Mouse (Mus musculus): ENCODE measurements at regions not wholly inside any gene's neighbourhood (a gene's known extent, or its start where the extent isn't known, plus 50 kb on each side); places are given as distances from the start of the nearest gene placed in this dataset.
A peak's percentile ranks its signal among the peaks of the same experiment; 100 is the strongest.

DNA sequence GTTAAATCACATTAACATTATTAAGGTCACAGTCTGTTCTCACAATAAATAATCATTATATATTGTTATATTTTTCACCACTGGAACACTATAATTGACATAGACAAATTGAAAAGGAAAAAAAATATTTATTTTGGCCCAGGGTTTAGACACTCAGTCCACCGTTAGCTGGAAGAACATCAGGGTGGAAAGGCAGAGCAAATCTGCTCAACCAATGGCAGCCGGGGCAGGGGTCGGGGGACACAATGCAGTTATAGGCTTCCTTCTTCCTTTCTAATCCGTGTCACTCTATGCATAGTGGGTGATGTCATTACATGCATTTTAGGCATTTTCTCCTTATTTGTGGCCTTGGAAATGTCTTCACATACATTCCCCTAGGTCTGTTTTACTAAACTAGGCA is 552.8 kb upstream of the Tenm3 start:
- DNase-seq = no peak

DNA sequence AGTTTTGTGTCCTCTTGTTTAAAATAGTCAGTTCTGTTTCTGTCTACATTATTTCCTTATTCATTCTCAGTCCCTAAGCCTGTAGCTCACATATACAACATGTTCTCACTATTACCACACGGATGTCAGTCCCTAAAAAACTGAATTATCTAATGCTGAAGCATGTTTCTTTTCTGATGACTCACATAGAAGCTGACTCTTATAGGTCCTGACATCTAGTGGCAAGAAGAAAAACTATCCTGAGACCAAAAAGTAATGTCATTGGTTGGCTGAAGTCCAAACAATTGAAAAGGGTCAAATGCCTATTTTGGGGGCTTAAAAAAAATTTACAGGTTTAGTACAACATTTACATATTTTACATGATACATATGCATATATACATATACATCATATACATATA is 551.3 kb upstream of the Tenm3 start:
- no peak for DNase-seq

DNA sequence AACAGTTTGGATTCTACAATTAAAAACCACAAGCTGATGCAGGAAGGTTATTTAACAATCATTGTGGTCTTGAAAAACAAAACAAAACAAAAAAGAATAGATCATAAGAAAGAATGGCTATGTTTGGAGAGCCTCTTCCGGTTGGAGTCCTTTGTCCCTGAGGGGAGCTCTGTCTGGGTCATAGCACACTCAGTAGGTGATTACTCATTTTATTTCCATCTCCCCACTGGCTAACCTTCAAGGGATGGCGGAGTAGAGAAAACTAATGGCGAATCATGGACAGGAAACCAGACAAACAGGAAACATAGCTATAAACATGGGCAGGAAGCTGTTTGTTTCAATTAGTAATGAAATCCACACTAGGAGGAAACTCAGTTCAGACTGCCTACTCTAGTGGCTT is 545.8 kb upstream of the Tenm3 start:
- no peak for DNase-seq

DNA sequence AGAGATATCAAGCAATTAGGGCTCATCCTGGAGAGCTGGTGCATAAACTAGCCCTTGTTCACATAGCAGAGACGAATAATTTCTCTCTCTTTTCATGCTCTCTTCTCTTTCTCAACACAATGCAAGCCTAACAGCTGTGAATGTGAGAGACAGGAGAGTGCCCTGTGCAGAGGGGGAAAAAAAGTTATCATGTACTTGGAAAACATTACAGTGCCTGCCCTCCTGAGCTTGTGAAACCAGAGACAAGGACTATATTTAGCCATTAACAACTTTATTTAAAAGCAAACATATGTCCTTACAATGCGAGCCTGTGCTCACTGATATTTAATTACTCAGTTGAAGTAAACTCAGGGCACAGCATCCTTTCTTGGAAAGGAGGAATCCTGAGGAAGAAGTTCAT is 543.8 kb upstream of the Tenm3 start:
- no peak for DNase-seq

DNA sequence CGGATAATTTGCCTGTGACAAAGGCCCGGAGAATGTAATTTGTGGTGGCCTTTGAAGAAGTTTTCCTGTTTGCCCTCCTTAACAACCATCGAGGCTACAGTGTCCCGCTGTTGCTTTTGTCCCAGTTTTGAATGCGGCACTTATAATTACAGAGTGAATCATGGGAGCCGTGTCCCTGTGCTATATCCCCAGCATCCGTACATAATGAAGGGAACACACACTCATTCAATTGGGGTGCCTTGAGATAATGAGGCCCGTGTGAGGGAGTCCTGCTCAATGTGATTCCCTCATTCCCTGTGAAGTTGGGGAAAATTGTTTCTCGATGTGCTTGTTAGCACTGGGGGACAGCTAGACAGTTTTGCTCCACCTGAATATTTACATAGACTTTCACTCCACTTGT is 528.9 kb upstream of the Tenm3 start:
- DNase-seq = no peak

DNA sequence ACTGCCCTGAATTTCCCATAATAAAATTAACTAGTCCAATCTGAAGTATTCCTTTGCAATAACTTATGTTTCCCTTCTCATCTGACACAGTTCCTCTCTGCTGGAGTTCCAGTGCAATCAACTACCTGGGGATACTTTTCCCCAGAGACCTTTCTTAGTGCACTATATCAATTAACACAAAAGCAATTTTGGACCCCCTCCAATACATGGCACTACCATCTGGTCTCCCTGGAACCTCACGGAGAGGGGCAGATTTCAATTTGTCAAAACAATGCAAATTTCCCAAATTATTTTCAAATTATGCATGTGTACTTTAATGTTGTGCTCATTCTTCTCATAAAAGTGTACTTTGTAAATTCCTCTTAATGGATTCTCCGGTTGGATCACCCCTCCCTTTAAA is 518.9 kb upstream of the Tenm3 start:
- DNase-seq = no peak

DNA sequence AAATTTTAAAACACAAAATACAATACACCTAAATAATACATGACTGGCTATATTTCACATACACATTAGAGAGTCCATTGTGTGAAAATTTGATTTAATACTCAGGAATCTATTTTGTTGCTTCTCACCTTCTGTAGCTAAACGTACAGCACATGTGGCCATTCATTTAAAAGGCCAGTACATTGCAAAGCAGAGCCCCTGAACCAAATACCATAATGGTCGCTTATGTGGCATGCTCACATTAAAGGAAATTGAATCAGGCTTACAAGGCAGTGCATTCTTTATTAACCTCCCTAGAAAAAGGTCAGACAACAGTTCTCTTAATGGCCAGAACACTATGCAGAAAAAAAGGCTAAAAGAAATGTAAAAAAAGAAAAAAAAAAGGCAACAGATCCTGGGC is 517.7 kb upstream of the Tenm3 start:
- DNase-seq = no peak

DNA sequence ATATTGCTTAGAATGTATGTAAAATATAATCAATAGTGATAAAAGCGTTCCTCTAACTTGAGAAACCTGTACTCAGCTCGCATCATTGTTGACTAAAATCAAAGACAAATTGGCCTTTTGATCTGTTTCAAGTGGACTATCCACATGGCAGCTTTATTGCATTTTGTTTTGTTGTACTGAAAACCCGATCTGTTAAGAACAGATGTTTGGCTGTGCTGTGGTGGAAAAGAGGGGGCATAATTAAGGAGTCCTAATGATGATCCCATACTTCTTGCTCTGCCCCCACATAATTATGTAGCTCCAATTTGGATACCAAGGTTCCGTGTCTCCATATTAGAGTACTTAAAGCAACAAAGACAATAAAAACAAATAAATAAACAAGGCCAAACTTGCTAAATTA is 516.4 kb upstream of the Tenm3 start:
- DNase-seq = no peak

DNA sequence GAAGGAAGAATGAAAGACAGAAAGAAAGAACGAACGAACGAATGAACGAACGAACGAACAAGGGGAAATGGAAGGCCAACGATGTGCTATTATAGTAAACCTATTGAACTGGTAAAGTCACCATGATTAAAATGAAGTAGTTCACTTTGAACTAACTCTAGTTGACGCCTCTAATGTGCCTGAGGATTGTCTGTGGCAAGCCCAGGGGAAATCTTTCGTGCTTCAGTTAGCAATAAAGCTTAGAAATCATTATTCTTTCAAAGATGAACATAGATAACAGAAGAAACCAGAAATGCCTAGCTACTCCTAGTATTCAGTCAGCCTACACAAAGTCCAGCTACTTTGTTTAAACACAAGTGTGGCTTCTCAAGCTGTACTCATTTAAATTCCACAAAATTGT is 515.9 kb upstream of the Tenm3 start:
- no peak for DNase-seq

DNA sequence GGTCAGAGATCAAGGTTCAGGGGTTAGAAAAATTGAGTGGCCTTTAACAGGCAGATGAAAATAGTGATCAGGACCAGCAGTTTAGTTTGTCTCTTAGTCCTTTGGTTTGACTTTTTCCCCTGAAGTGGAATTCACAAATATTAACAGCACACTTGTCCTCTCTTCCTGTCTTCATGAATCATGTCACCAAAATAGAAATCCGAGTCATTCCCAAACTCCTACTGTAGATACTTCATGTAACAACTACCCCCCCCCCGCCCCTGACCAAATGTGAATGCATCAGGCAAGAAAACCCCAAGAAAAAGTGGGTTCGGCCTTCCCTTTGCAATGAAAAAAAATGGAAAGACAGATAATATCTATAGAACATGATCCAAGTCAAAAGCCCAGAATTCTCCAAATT is 504.9 kb upstream of the Tenm3 start:
- DNase-seq = no peak

DNA sequence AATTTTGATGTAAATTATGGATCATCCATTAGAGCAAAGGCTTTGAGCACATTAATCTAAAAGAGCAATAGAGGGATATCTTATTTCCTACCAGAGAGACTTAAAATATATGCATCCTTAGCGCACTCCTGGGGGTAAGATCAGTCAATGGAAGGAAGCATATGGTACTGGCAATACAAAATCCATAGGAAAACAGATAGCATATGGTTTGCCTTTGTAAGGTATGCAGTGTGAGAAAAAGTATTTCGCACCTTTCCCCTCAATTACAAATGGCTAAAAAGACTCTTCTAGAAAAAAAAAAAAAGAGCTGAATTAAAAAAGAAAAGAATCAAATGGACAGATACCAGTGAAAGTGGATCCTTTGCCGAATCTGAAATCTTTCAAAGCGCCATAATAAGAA is 495.0 kb upstream of the Tenm3 start:
- no peak for DNase-seq

DNA sequence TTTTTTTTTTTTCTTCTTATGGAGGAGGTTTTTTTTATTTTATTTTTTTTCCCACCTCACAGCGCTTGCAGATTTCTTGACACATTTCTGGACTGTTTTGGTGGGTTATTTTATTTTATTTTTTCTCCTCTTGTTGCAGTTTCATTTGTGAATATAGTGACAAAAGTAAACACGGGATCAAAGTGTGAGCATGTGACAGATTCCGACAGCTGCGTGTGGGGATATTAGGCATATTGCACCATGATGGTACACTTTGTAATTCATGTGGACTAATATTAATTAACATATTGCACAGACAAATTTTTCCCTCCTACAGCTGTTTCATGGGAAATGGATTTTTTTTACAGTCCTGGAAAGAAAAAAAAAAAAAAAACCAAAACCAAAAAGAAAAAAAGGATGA is 483.2 kb upstream of the Tenm3 start:
- DNase-seq = no peak

DNA sequence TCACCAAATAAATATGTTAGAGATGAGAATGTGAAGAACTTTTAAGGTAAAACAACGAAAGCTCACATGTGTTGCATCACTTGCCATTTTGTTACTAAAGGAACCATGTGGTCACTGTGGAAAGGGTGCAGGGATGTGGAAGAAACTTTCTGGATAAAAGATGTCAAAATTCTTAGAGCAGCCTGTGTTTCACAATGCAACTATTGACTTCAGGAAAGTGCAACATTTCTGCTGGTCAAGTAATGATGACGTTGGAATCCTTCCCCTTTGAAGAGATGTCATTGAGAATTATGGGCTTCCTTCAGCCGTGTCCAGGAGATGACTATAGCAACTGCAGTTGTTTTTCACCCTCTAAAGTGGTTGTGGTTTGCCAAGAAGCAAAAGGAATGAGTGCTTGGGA is 477.7 kb upstream of the Tenm3 start:
- DNase-seq = no peak

DNA sequence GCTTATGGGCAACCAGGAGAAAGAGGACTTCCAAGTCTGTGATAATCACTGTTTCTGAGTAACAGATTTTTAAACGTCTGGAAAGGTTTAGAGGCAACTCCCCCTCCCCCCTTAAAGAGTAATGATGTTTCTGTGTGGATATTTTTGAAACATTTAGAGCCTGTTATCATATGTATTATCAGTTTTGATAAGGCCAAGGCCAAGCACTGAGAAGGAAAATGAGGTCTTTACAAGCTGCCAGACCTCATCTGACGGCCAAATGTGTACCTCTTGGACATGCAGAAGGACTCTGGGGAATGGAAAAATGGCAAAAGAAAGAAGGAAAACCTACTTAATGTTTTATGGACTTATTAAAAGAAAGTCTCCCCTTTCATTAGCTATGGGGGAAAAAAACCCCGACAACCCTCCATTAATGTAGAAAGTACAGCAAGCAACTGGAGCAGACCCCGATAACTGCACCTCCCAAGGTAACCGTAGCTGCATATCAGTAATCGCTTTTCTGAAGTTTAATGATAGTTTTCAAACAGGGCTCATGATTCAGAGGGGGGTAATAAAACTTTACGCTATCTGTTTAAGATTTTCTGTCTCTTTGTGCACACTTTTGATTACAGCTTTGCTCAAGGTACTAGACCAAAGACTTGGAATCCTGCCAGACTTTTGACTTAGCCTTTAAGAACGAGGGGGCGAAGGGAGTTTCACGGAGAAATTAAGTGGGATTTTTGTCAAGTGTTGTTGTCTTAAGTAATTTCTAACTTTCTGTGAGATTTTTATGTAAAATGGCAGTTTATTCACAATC is 469.9 kb upstream of the Tenm3 start:
- DNase-seq = peak; percentile 2

DNA sequence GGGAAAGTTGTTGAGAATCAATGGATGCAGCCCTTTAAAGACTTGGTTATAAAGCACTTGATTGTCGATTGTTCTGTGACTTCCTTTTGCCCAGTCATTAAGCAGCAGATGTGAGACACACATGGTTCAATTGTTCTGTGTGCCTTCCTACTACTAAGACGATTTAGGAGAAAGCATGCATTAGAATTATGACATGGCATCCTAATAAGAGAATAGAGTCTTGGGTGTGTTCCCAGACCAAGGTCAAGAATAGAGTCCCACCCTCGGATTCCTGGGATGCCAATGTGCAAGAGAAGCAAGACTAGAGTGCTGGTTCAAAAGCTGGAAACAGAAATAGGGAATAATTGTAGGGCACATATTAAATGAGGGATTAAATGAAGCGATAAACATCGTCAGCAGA is 469.1 kb upstream of the Tenm3 start:
- no peak for DNase-seq

DNA sequence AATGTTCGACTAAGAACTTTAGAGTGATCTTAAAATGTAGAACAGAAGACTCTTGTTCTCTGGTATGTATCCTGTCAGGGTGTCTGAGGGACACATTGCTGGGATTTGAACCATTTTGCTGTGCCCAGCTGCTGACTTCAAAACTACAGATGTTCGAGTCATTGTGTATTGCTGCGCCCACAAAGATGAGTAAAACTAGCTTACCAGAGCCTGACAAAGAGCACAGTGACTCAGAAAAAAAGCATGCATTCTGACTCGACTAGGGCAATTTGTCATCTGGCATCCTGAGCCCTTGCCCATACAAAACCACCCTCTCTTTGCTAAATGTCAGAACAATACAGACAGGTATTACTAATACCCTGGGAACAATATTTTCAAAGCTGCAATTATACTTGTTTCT is 438.6 kb upstream of the Tenm3 start:
- DNase-seq = no peak

DNA sequence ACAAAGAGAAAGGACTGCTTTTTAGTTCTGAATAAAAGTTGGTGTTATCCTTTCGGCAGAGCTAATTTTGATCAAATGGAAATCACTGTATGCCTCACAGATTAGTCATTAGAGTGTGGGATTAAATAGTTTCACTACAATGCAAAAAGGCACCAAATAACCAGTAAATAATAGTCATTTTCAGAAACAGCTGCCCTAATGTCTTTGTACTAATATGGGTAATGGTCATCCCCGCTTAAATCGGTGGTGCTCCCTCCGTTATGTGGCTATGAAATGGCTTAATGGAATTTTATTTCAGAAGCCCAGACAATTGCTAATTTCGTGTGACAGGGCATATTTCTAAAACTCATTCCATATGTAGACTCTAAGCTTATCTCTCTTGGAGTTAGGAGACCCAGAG is 437.5 kb upstream of the Tenm3 start:
- DNase-seq = no peak

DNA sequence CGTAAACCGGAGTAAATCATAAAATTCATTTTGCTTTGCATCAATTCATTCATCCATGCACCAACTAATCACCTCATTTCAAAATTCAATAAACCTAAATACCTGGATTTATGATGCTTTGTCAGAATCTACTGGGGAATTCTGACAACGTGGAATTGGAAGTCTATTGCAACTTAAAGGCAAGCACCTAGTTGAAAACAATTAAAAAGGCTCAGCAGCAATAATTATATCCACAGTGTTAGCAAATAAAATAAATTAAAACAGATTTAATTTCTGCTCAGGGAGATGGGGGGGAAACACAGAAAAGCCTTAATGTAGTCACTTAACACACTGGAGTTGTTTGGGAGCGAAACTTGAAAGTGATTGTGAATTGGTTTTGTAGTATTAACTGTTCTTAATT is 430.3 kb upstream of the Tenm3 start:
- DNase-seq = no peak

DNA sequence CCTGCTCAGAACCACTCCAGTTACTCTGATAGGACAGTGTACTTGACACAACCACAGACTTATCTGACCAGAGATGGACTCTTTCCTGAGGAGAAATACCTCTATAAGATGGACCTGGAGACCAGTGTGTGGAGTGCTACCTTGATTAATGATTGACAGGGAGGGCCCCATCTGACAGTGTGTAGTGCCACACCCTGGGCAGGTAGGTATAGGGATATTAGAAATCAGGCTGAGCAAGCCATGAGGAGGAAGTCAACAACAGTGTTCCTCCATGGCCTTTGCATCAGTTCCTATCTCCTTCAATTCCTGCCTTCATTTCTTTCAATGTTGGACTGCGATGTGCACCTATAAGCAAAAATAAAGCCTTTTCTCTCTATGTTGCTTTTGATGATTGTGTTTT is 429.4 kb upstream of the Tenm3 start:
- no peak for DNase-seq

DNA sequence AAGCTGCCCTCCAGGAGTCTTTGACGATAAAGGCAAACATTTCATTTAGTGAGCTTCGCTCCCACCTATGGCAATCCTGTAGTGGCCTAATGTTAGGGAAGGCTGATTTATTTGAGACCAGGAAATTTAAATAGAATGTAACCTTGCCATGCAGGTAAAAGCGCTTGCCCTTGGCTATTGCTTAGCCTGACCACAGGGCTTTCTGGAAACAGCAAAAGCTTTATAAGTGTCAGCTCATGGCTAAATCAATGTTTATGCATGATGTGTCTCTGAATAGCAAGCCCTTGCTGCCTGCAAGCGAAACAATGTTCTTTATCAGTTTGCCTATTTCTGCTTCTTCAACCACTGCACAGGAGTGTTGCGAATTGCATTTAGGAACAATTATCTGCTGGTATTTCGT is 419.7 kb upstream of the Tenm3 start:
- no peak for DNase-seq

DNA sequence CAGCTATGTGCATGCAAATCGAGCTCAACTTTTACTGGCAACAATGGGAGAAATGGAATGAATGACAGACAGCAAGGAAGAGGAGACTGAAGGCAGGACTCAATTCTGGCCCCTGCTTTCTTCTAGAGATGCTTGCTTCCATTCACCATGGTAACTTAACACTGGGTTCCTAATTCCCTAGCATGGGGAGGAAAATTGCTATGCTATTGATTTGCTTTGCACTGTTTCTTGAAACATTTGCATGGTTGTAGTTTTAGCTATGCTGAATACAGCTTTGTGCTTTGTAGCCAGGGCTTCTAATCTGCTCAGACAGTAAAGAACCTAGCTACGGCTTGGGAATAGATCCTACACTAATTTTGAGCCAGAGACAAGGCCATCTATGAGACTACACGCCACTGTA is 419.0 kb upstream of the Tenm3 start:
- DNase-seq = no peak

DNA sequence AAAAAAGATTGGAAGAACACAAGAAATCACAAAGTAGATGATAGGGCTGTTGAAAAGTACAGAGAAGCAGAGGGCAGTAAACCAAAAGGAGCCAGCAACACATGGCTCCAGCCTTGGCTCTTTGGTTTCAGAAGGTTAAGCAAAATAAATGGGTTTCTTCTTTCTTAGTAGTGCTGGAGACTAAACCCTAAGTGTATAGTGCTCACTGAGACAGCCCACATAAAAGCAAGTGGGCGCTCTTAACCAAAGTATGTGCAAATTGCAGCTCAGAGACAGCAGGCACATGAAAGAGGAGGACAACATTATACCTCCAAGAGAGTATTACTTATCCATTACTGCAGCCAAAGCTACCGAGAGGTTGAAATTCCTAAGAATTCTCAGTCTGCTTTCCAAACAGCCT is 412.2 kb upstream of the Tenm3 start:
- DNase-seq = no peak

DNA sequence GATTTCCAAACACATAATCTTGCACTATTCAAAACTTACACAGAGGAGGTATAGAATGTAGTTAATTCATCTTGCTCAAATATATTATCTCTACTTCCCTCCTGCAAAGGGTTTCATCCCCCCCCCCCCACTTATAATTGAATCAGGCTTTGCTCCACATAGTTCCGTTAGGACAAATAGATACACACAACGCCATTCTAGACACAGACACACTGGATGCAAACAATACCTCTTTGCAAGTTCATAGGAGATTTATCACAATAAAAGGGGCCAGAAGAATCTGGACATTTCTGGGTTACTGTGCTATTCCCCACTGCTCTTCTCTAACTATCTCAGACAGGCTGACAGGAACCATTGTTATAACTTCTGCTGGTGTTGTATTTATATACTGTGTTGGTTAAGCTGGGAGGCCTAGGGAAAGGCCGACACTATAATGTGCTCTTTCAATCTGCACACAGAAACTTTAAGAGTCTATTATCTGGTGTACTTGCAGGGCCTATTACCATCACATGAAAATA is 410.6 kb upstream of the Tenm3 start:
- no peak for DNase-seq

DNA sequence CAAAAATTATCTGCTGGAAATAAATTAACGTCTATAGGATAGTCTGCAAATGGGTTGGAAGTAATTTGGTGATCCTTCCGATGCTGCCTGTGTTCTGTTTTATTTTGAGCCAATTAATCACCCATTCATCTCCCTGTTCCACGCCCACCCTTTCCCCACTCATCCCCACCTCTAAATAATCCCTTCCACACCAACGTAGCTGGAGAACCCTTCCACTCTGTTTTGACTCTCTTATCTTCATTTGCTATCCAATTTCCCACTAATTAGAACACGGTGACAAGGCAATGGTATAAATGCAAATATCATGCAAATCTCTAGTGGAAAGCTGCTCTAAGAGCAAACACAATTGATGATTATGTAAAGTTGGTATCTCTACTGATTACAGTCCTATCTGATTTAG is 399.3 kb upstream of the Tenm3 start:
- DNase-seq = no peak

DNA sequence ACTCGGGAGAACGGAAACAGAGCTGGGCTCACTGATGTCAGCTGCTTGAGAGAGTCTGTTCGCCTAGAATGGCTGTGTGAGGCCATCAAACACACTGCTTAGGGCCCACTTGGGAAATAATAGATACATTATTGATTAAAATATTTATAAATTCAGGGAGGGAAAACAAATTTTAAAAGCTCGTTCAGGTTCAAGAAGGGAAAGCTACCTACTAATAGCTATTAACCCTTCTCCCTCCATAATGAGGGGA is 393.0 kb upstream of the Tenm3 start:
- DNase-seq = no peak
